Mouse (Mus musculus) limb, embryonic 14.5 days (tissue): Measurements from ENCODE around the gene Asb2. TPM values are rescaled to one million over a fixed set of nuclear protein-coding genes. Genes with fewer than 3 reads are reported as not detected.

Experiments used
- ATAC-seq: fragments of 200-750 bp; cut with Nextera tagmentation; 2 replicates; pipeline ENCODE4 v1.8.0; 2017; ENCODE audit warnings: low read depth, moderate number of reproducible peaks, moderate TSS enrichment; ENCODE audit not compliant: low FRiP score
- DNase-seq: peaks from one replicate; pipeline ENCODE4 v3.0.0-alpha.2; 2015; ENCODE audit warnings: low spot score
- H3K27ac ChIP-seq: fragments of 300-500 bp; sonication (generic); replicated peaks from 2 replicates; pipeline ENCODE4 v1.5.1; 2014; ENCODE audit warnings: low read depth, mild to moderate bottlenecking, low read length, moderate library complexity, mixed read lengths
- H3K27me3 ChIP-seq: fragments of 300-500 bp; sonication (generic); 2 replicates; pipeline ENCODE4 v1.6.1; 2014; ENCODE audit warnings: low read length, mixed read lengths; ENCODE audit not compliant: control insufficient read depth, insufficient read depth
- H3K36me3 ChIP-seq: fragments of 300-500 bp; sonication (generic); 2 replicates; pipeline ENCODE4 v1.6.1; 2014; ENCODE audit warnings: mild to moderate bottlenecking, low read length, moderate library complexity, mixed read lengths; ENCODE audit not compliant: control insufficient read depth, insufficient read depth
- H3K4me1 ChIP-seq: fragments of 300-500 bp; sonication (generic); 2 replicates; pipeline ENCODE4 v1.6.1; 2014; ENCODE audit warnings: antibody characterized with exemption, low read length, mixed read lengths; ENCODE audit not compliant: control insufficient read depth, insufficient read depth
- H3K4me2 ChIP-seq: fragments of 300-500 bp; sonication (generic); replicated peaks from 2 replicates; pipeline ENCODE4 v1.6.1; 2014; ENCODE audit warnings: low read depth, mild to moderate bottlenecking, low read length, moderate library complexity; ENCODE audit not compliant: severe bottlenecking
- H3K4me3 ChIP-seq: fragments of 300-500 bp; sonication (generic); replicated peaks from 2 replicates; pipeline ENCODE4 v1.5.1; 2014; ENCODE audit warnings: low read length
- H3K9ac ChIP-seq: fragments of 300-500 bp; sonication (generic); 2 replicates; pipeline ENCODE4 v1.6.1; 2014; ENCODE audit warnings: mild to moderate bottlenecking, low read depth, low read length, moderate library complexity; ENCODE audit not compliant: severe bottlenecking
- H3K9me3 ChIP-seq: fragments of 300-500 bp; sonication (generic); 2 replicates; pipeline ENCODE4 v1.6.1; 2016; ENCODE audit warnings: low read length; ENCODE audit not compliant: control insufficient read depth
- POLR2A ChIP-seq: fragments of 200-500 bp; IDR thresholded peaks from 2 replicates; pipeline ENCODE4 v1.8.0; 2012; ENCODE audit warnings: inconsistent platforms, mild to moderate bottlenecking, moderate library complexity, borderline replicate concordance; ENCODE audit not compliant: insufficient read depth, insufficient read length; ENCODE audit errors: extremely low read depth
- WGBS: fragments of 180-500 bp; shearing (Covaris S2); extraction: QIAGEN DNeasy Blood & Tissue Kit; methylation state at CpG from one replicate; pipeline ENCODE4 v1.1.7; 2014; 5-methylcytosine and 5-hydroxymethylcytosine counted together
- polyA plus RNA-seq, 2 experiments: library from polyadenylated mRNA; depleted of rRNA in 1 of 2; stranded (reverse) in 1 of 2; unstranded in 1 of 2; fragments of >200 nt; fragmentation: Nextera tagmentation in 1 of 2; extraction: Ambion mirVana in 1 of 2; gene quantifications; 2 replicates each; pipeline versions ENCODE4 v1.2.1 to v1.2.3; 2012 to 2014

The Asb2 gene
- polyA plus RNA-seq, 2 experiments = 11.7 to 13.8 TPM

- Histone ChIP-seq H3K36me3 (no peaks in the 10 kb centered on the region), H3K9me3 (no peaks in the 10 kb centered on the region), H3K9ac (no peak overlapping the region), H3K27ac (no peak overlapping the region), H3K4me3 (no peak overlapping the region), H3K4me1 (no peaks in the 10 kb centered on the region), H3K4me2 (no peak overlapping the region), H3K27me3 (no peaks in the 10 kb centered on the region)
- WGBS = 63% methylated on average over 2 of the region's 2 CpGs
- no peak for TF ChIP-seq POLR2A
- no peak for ATAC-seq
- DNase-seq = no peak
Measured at GRCm38 (mm10) chr12:103368777-103369176, 13.0 kb upstream of the Asb2 start.

- Histone ChIP-seq H3K9me3 (no peaks in the 10 kb centered on the region), H3K36me3 (no peaks in the 10 kb centered on the region), H3K27ac (no peak overlapping the region), H3K4me3 (no peak overlapping the region), H3K4me2 (no peak overlapping the region), H3K27me3 (no peaks in the 10 kb centered on the region), H3K4me1 (no peaks in the 10 kb centered on the region), H3K9ac (0 out of 2 replicates have a peak overlapping the region, but pooled peaks have one; percentile 12)
- ATAC-seq = no peak; the same call in 1 of the 2 replicates
- no peak for DNase-seq
- 75% methylated on average over 7 of the region's 7 CpGs for WGBS
- no peak for TF ChIP-seq POLR2A
Measured at GRCm38 (mm10) chr12:103368326-103368669, 12.5 kb upstream of the Asb2 start.

- DNase-seq (peak; percentile 69), ATAC-seq (peak; percentile 78)
- H3K4me1 ChIP-seq = no peaks in the 10 kb centered on the region
- H3K9ac ChIP-seq = 0 out of 2 replicates have a peak overlapping the region, but pooled peaks have one; percentile 12
- H3K9me3 ChIP-seq = no peaks in the 10 kb centered on the region
- H3K27me3 ChIP-seq = no peaks in the 10 kb centered on the region
- no peak overlapping the region for H3K4me2 ChIP-seq
- 11% methylated on average over 18 of the region's 18 CpGs for WGBS
- H3K36me3 ChIP-seq = no peaks in the 10 kb centered on the region
- no peak for TF ChIP-seq POLR2A
- H3K27ac ChIP-seq = no peak overlapping the region
- no peak overlapping the region for H3K4me3 ChIP-seq
Measured at GRCm38 (mm10) chr12:103367620-103368325, 12.0 kb upstream of the Asb2 start.

- DNase-seq = no peak
Measured at GRCm38 (mm10) chr12:103367171-103367570, 11.4 kb upstream of the Asb2 start.

GRCm38 (mm10) chr12:103362336-103362735 is 6.5 kb upstream of the Asb2 start:
- Histone ChIP-seq H3K9me3 (no peaks in the 10 kb centered on the region), H3K27me3 (no peaks in the 10 kb centered on the region), H3K4me3 (no peak overlapping the region), H3K4me2 (no peak overlapping the region), H3K4me1 (no peaks in the 10 kb centered on the region), H3K9ac (no peak overlapping the region), H3K36me3 (no peaks in the 10 kb centered on the region), H3K27ac (no peak overlapping the region)
- ATAC-seq = no peak
- no peak for DNase-seq
- no peak for TF ChIP-seq POLR2A
- 70% methylated on average over 3 of the region's 3 CpGs for WGBS

More at GRCm38 (mm10) chr12:103367171-103367570, 11.4 kb upstream of the Asb2 start:
- H3K4me1 ChIP-seq = no peaks in the 10 kb centered on the region
- H3K27ac ChIP-seq = no peak overlapping the region
- no peak overlapping the region for H3K4me3 ChIP-seq
- no peak overlapping the region for H3K4me2 ChIP-seq
- no peaks in the 10 kb centered on the region for H3K9me3 ChIP-seq
- no peak for TF ChIP-seq POLR2A
- H3K36me3 ChIP-seq = no peaks in the 10 kb centered on the region
- 85% methylated on average over 2 of the region's 2 CpGs for WGBS
- H3K27me3 ChIP-seq = no peaks in the 10 kb centered on the region
- ATAC-seq = no peak
- no peak overlapping the region for H3K9ac ChIP-seq
